Comparison of ENCODE assay signal across 20 mouse cellular contexts in genomic region chr14:11935698-11936097, GRCm38 (mm10).
"Had no signal": no experiment of that assay in that cellular context is flagged by ENCODE, and none has a peak within 500 bp of the region (broad histone marks: within the 10 kb centered on the region; RNA-seq: fewer than 3 reads in every experiment).

No protein-coding gene starts in this region.

- H3K9ac ChIP-seq: liver, embryonic 13.5 days; neural tube, embryonic 13.5 days; stomach, embryonic 15.5 days had no signal

- H3K36me3 ChIP-seq: liver, embryonic 13.5 days; neural tube, embryonic 13.5 days; stomach, embryonic 15.5 days had no signal

- H3K9me3 ChIP-seq: liver, embryonic 13.5 days; neural tube, embryonic 13.5 days; stomach, embryonic 15.5 days had no signal

- H3K4me1 ChIP-seq: liver, embryonic 13.5 days; stomach, embryonic 15.5 days had no signal

- DNase-seq: kidney, adult 9 months; kidney, postnatal 14 days; layer of hippocampus, adult 9-11 months; layer of hippocampus, postnatal 36 days; liver, embryonic 13.5 days; lung, adult 2 months; lung, postnatal 14 days; lung, postnatal 4 days; midbrain, embryonic 14.5 days; retina, postnatal 1 day; right cerebral cortex, postnatal 25 days; spleen, adult 18-20 months; thymus, adult 18-20 months; thymus, postnatal 14 days; thymus, postnatal 4 days had no signal

- H3K27me3 ChIP-seq: liver, embryonic 13.5 days; neural tube, embryonic 13.5 days; stomach, embryonic 15.5 days had no signal

- H3K27ac ChIP-seq: left cerebral cortex, adult 2 months; liver, embryonic 13.5 days; neural tube, embryonic 13.5 days; stomach, embryonic 15.5 days had no signal

- H3K4me3 ChIP-seq: left cerebral cortex, adult 2 months; liver, embryonic 13.5 days; myocyte; neural tube, embryonic 13.5 days; stomach, embryonic 15.5 days had no signal

- H3K4me2 ChIP-seq: liver, embryonic 13.5 days; midbrain, embryonic 11.5 days; neural tube, embryonic 13.5 days; stomach, embryonic 15.5 days had no signal
